38 mouse cellular contexts compared by ENCODE assay signal in genomic region chr12:65189213-65189612, GRCm38 (mm10). TPM values are rescaled to one million over a fixed set of nuclear protein-coding genes. Genes with fewer than 3 reads are reported as not detected.
"Had no signal": no experiment of that assay in that cellular context is flagged by ENCODE, and none has a peak within 500 bp of the region (broad histone marks: within the 10 kb centered on the region; RNA-seq: fewer than 3 reads in every experiment).

No protein-coding gene starts in this region.

- H3K36me3 ChIP-seq: heart, embryonic 10.5 days; heart, embryonic 12.5 days; hindbrain, embryonic 10.5 days; hindbrain, embryonic 12.5 days; intestine, embryonic 15.5 days; limb, embryonic 13.5 days; limb, embryonic 15.5 days; liver, embryonic 12.5 days had no signal

- H3K9me3 ChIP-seq: heart, embryonic 10.5 days; heart, embryonic 12.5 days; hindbrain, embryonic 10.5 days; hindbrain, embryonic 12.5 days; intestine, embryonic 15.5 days; limb, embryonic 13.5 days; limb, embryonic 15.5 days; liver, embryonic 12.5 days had no signal

- H3K4me1 ChIP-seq: heart, embryonic 10.5 days; heart, embryonic 12.5 days; hindbrain, embryonic 10.5 days; hindbrain, embryonic 12.5 days; intestine, embryonic 15.5 days; limb, embryonic 13.5 days; limb, embryonic 15.5 days; liver, embryonic 12.5 days had no signal

- H3K4me3 ChIP-seq: gastrocnemius, adult 2 months; heart, embryonic 10.5 days; heart, embryonic 12.5 days; hindbrain, embryonic 10.5 days; hindbrain, embryonic 12.5 days; intestine, embryonic 15.5 days; layer of hippocampus, adult 2 months; left cerebral cortex, adult 2 months; limb, embryonic 13.5 days; limb, embryonic 15.5 days; liver, embryonic 12.5 days had no signal

- DNase-seq: gastrocnemius, adult 2 months; gastrocnemius, postnatal 10 days; gastrocnemius, postnatal 25 days; heart, adult 18-20 months; heart, postnatal 10 days; heart, postnatal 4 days; kidney, adult 18-20 months; kidney, adult 8-10 months; kidney, postnatal 10 days; kidney, postnatal 25 days; kidney, postnatal 4 days; left cerebral cortex, postnatal 4 days had no signal

- H3K27me3 ChIP-seq: heart, embryonic 12.5 days; hindbrain, embryonic 12.5 days; intestine, embryonic 15.5 days; limb, embryonic 13.5 days; limb, embryonic 15.5 days; liver, embryonic 12.5 days had no signal

- ATAC-seq: hindbrain, embryonic 16.5 days; inflammation-experienced regulatory T-cells, adult 6 months; intestine, embryonic 15.5 days; intestine, postnatal 0 days; liver, embryonic 12.5 days had no signal

RNA-seq across cellular contexts. Expression of gene Wdr20rt, which starts 36.1 kb away (rescaled TPM):
- total RNA-seq: gastrocnemius, adult 2 months; gastrocnemius, postnatal 10 days; gastrocnemius, postnatal 25 days; gastrocnemius, postnatal 4 days; heart, adult 18-20 months; heart, postnatal 10 days; heart, postnatal 25 days; heart, postnatal 4 days; layer of hippocampus, postnatal 10 days; layer of hippocampus, postnatal 25 days; left cerebral cortex, adult 2 months; left cerebral cortex, postnatal 14 days; left cerebral cortex, postnatal 4 days; liver, adult 2 months had no signal
- polyA plus RNA-seq: heart, embryonic 10.5 days; heart, embryonic 12.5 days; heart, embryonic 14.5 days; heart, embryonic 16.5 days; hindbrain, embryonic 10.5 days; hindbrain, embryonic 12.5 days; hindbrain, embryonic 14.5 days; hindbrain, embryonic 16.5 days; inflammation-experienced regulatory T-cells, adult 6 months; intestine, embryonic 15.5 days; intestine, postnatal 0 days; kidney, embryonic 14.5 days; kidney, embryonic 16.5 days; limb, embryonic 11.5 days; limb, embryonic 13.5 days; limb, embryonic 15.5 days; liver, adult 2 months; liver, embryonic 12.5 days; liver, embryonic 14.5 days had no signal
